Mouse (Mus musculus): Measurements from ENCODE around the gene Asic4. TPM values are rescaled to one million over a fixed set of nuclear protein-coding genes. Genes with fewer than 3 reads are reported as not detected.

Asic4 gene
- polyA plus RNA-seq, 1 experiment from 2014 or later, result 0.65 TPM

- H3K4me2 ChIP-seq (replicated peaks), result no peak overlapping the region
- H3K9me3 ChIP-seq, result no peaks in the 10 kb centered on the region
- no peak for ATAC-seq (ENCODE audit: low FRiP score, low read depth)
- no peaks in the 10 kb centered on the region; the same call in 1 of the 2 replicates for H3K36me3 ChIP-seq
- no peak overlapping the region for H3K9ac ChIP-seq
- H3K27me3 ChIP-seq, result peaks cover 7% of the 10 kb centered on the region; the same call in 1 of the 2 replicates
- H3K4me3 ChIP-seq, result no peak overlapping the region
- 55% methylated on average over 4 of the region's 4 CpGs for WGBS
- H3K4me1 ChIP-seq, result peaks cover 23% of the 10 kb centered on the region
- peak overlapping the region; percentile 35; the same call in 1 of the 2 replicates for H3K27ac ChIP-seq
These were observed 61.4 kb downstream of the Asic4 start for GRCm38 (mm10) chr1:75511437-75512210.

GRCm38 (mm10) chr1:75512550-75512949 is 62.3 kb downstream of the Asic4 start:
- no peak overlapping the region for H3K4me2 ChIP-seq (replicated peaks)
- H3K9me3 ChIP-seq, result no peaks in the 10 kb centered on the region
- ATAC-seq (ENCODE audit: low FRiP score, low read depth), result no peak
- no peak overlapping the region for H3K4me3 ChIP-seq
- H3K36me3 ChIP-seq, result no peaks in the 10 kb centered on the region; the same call in 1 of the 2 replicates
- no peak overlapping the region for H3K27ac ChIP-seq
- WGBS, result 88% methylated on average over 3 of the region's 3 CpGs
- H3K9ac ChIP-seq, result no peak overlapping the region
- peaks cover 7% of the 10 kb centered on the region; the same call in 1 of the 2 replicates for H3K27me3 ChIP-seq
- H3K4me1 ChIP-seq, result peaks cover 14% of the 10 kb centered on the region

GRCm38 (mm10) chr1:75516703-75517380 is 66.6 kb downstream of the Asic4 start:
- Histone ChIP-seq H3K9ac (no peak overlapping the region), H3K4me2 (replicated peaks) (no peak overlapping the region), H3K4me3 (no peak overlapping the region), H3K36me3 (no peaks in the 10 kb centered on the region), H3K27ac (no peak overlapping the region), H3K9me3 (no peaks in the 10 kb centered on the region), H3K4me1 (peaks cover 19% of the 10 kb centered on the region), H3K27me3 (no peaks in the 10 kb centered on the region)
- ATAC-seq (ENCODE audit: low FRiP score, low read depth), result no peak
- WGBS, result 76% methylated on average over 15 of the region's 15 CpGs

GRCm38 (mm10) chr1:75517984-75518383 is 67.7 kb downstream of the Asic4 start:
- Histone ChIP-seq H3K27me3 (no peaks in the 10 kb centered on the region), H3K9me3 (no peaks in the 10 kb centered on the region), H3K4me2 (replicated peaks) (no peak overlapping the region), H3K9ac (no peak overlapping the region), H3K4me3 (no peak overlapping the region), H3K27ac (no peak overlapping the region; the same call in 1 of the 2 replicates), H3K36me3 (no peaks in the 10 kb centered on the region), H3K4me1 (peaks cover 26% of the 10 kb centered on the region)
- ATAC-seq (ENCODE audit: low FRiP score, low read depth), result no peak
- 57% methylated on average over 4 of the region's 4 CpGs for WGBS

GRCm38 (mm10) chr1:75518427-75518826 is 68.2 kb downstream of the Asic4 start:
- Histone ChIP-seq H3K4me3 (no peak overlapping the region), H3K9me3 (no peaks in the 10 kb centered on the region), H3K4me1 (peaks cover 26% of the 10 kb centered on the region), H3K27ac (no peak overlapping the region; the same call in 1 of the 2 replicates), H3K9ac (no peak overlapping the region), H3K36me3 (no peaks in the 10 kb centered on the region), H3K4me2 (replicated peaks) (no peak overlapping the region), H3K27me3 (no peaks in the 10 kb centered on the region)
- no peak for ATAC-seq (ENCODE audit: low FRiP score, low read depth)
- 92% methylated on average over 4 of the region's 4 CpGs for WGBS

- H3K9ac ChIP-seq, result no peak overlapping the region
- 68% methylated on average over 5 of the region's 5 CpGs for WGBS
These were observed 69.3 kb downstream of the Asic4 start for GRCm38 (mm10) chr1:75519576-75519975.

GRCm38 (mm10) chr1:75521321-75522031 is 71.2 kb downstream of the Asic4 start, which contains the start of gene Stk11ip:
Gene Stk11ip (plus strand): TSS chr1:75521529.
- Histone ChIP-seq H3K9ac (peak within 1 kb of the TSS; percentile 60), H3K4me2 (replicated peaks) (peak within 1 kb of the TSS; percentile 72), H3K36me3 (peaks cover 20% of the 10 kb centered on the region), H3K27me3 (no peaks in the 10 kb centered on the region), H3K9me3 (no peaks in the 10 kb centered on the region), H3K4me1 (peaks cover 26% of the 10 kb centered on the region), H3K27ac (peak within 1 kb of the TSS; percentile 97), H3K4me3 (peak within 1 kb of the TSS; percentile 65)
- WGBS, result under 1% methylated on average over 46 of the region's 46 CpGs
- peak; percentile 98 for ATAC-seq (ENCODE audit: low FRiP score, low read depth)

More at GRCm38 (mm10) chr1:75519576-75519975, 69.3 kb downstream of the Asic4 start:
- Histone ChIP-seq H3K4me1 (peaks cover 26% of the 10 kb centered on the region), H3K4me3 (no peak overlapping the region), H3K4me2 (replicated peaks) (no peak overlapping the region), H3K27ac (peak overlapping the region; percentile 97; the same call in 1 of the 2 replicates), H3K27me3 (no peaks in the 10 kb centered on the region), H3K9me3 (no peaks in the 10 kb centered on the region), H3K36me3 (0 out of 2 replicates have a peak, but pooled peaks cover 1% of the 10 kb centered on the region)
- no peak for ATAC-seq (ENCODE audit: low FRiP score, low read depth)

Other genes starting within 250 kb of the Asic4 start
- gene Glb1l, start 239.6 kb upstream of the Asic4 start, polyA plus RNA-seq (2015; fragmentation: Nextera tagmentation; extraction: Ambion mirVana), result 20.4 and 23.5 TPM in 2 replicates
- gene Stk16, start 239.6 kb upstream of the Asic4 start, polyA plus RNA-seq (2015; fragmentation: Nextera tagmentation; extraction: Ambion mirVana), result 138 and 148 TPM in 2 replicates
- gene Tuba4a, start 230.6 kb upstream of the Asic4 start, polyA plus RNA-seq (2015; fragmentation: Nextera tagmentation; extraction: Ambion mirVana), result 22.7 and 27.1 TPM in 2 replicates
- gene A630095N17Rik, start 218.3 kb upstream of the Asic4 start, polyA plus RNA-seq (2015; fragmentation: Nextera tagmentation; extraction: Ambion mirVana), result not detected in 2 replicates
- 41.9 and 45.4 TPM in 2 replicates for gene Dnajb2, start 214.0 kb upstream of the Asic4 start, polyA plus RNA-seq (2015; fragmentation: Nextera tagmentation; extraction: Ambion mirVana)
- 0.23 and 0.24 TPM in 2 replicates for gene Ptprn, start 185.9 kb upstream of the Asic4 start, polyA plus RNA-seq (2015; fragmentation: Nextera tagmentation; extraction: Ambion mirVana)
- not detected in 2 replicates for gene Resp18, start 172.0 kb upstream of the Asic4 start, polyA plus RNA-seq (2015; fragmentation: Nextera tagmentation; extraction: Ambion mirVana)
- gene Dnpep, start 132.4 kb upstream of the Asic4 start, polyA plus RNA-seq (2015; fragmentation: Nextera tagmentation; extraction: Ambion mirVana), result 116 and 117 TPM in 2 replicates
- 52.1 and 56.1 TPM in 2 replicates for gene Des, start 90.1 kb upstream of the Asic4 start, polyA plus RNA-seq (2015; fragmentation: Nextera tagmentation; extraction: Ambion mirVana)
- gene Speg, start 75.1 kb upstream of the Asic4 start, polyA plus RNA-seq (2015; fragmentation: Nextera tagmentation; extraction: Ambion mirVana), result 20.7 and 21.3 TPM in 2 replicates
- 70.1 and 71.8 TPM in 2 replicates for gene Gmppa, start 14.5 kb upstream of the Asic4 start, polyA plus RNA-seq (2015; fragmentation: Nextera tagmentation; extraction: Ambion mirVana)
- 37.5 and 37.7 TPM in 2 replicates for gene Chpf, start 28.9 kb downstream of the Asic4 start, polyA plus RNA-seq (2015; fragmentation: Nextera tagmentation; extraction: Ambion mirVana)
- 0.83 and 0.97 TPM in 2 replicates for gene Tmem198, start 29.1 kb downstream of the Asic4 start, polyA plus RNA-seq (2015; fragmentation: Nextera tagmentation; extraction: Ambion mirVana)
- gene Obsl1, start 56.0 kb downstream of the Asic4 start, polyA plus RNA-seq (2015; fragmentation: Nextera tagmentation; extraction: Ambion mirVana), result 85.1 and 86.4 TPM in 2 replicates
- gene Inha, start 56.6 kb downstream of the Asic4 start, polyA plus RNA-seq (2015; fragmentation: Nextera tagmentation; extraction: Ambion mirVana), result 14.2 and 14.3 TPM in 2 replicates
- 23.4 and 25.5 TPM in 2 replicates for gene Stk11ip, start 71.1 kb downstream of the Asic4 start, polyA plus RNA-seq (2015; fragmentation: Nextera tagmentation; extraction: Ambion mirVana)
- gene Slc4a3, start 95.8 kb downstream of the Asic4 start, polyA plus RNA-seq (2015; fragmentation: Nextera tagmentation; extraction: Ambion mirVana), result 34.3 and 37.7 TPM in 2 replicates